Mouse (Mus musculus) embryonic facial prominence, embryonic 14.5 days (tissue): ENCODE measurements at regions not wholly inside any gene's neighbourhood (a gene's known extent, or its start where the extent isn't known, plus 50 kb on each side); places are given as distances from the start of the nearest gene placed in this dataset.

Experiments used
- ATAC-seq: fragments of 200-750 bp; cut with Nextera tagmentation; 2 replicates; pipeline ENCODE4 v1.8.0; 2017; ENCODE audit warnings: low read depth, moderate number of reproducible peaks, moderate TSS enrichment
- DNase-seq: peaks from one replicate; pipeline ENCODE4 v3.0.0-alpha.2; 2015; ENCODE audit warnings: low spot score
- H3K27ac ChIP-seq: fragments of 300-500 bp; sonication (generic); replicated peaks from 2 replicates; pipeline ENCODE4 v1.5.1; 2014; ENCODE audit warnings: low read depth, mild to moderate bottlenecking, low read length, moderate library complexity
- H3K27me3 ChIP-seq: fragments of 300-500 bp; sonication (generic); replicated peaks from 2 replicates; pipeline ENCODE4 v1.6.1; 2014; ENCODE audit warnings: low read length; ENCODE audit not compliant: control insufficient read depth, insufficient read depth
- H3K36me3 ChIP-seq: fragments of 300-500 bp; sonication (generic); 2 replicates; pipeline ENCODE4 v1.6.1; 2014; ENCODE audit warnings: low read length, mixed read lengths; ENCODE audit not compliant: control insufficient read depth, insufficient read depth
- H3K4me1 ChIP-seq: fragments of 300-500 bp; sonication (generic); 2 replicates; pipeline ENCODE4 v1.6.1; 2014; ENCODE audit warnings: antibody characterized with exemption, low read length; ENCODE audit not compliant: control insufficient read depth, insufficient read depth
- H3K4me2 ChIP-seq: fragments of 300-500 bp; sonication (generic); 2 replicates; pipeline ENCODE4 v1.6.1; 2014; ENCODE audit warnings: low read depth, mild to moderate bottlenecking, low read length, moderate library complexity, mixed read lengths
- H3K4me3 ChIP-seq: fragments of 300-500 bp; sonication (generic); 2 replicates; pipeline ENCODE4 v1.5.1; 2014; ENCODE audit warnings: low read depth, mild to moderate bottlenecking, low read length
- H3K9ac ChIP-seq: fragments of 300-500 bp; sonication (generic); 2 replicates; pipeline ENCODE4 v1.6.1; 2014; ENCODE audit warnings: low read depth, mild to moderate bottlenecking, low read length, moderate library complexity, mixed read lengths
- H3K9me3 ChIP-seq: fragments of 300-500 bp; sonication (generic); 2 replicates; pipeline ENCODE4 v1.6.1; 2016; ENCODE audit warnings: low read length; ENCODE audit not compliant: control insufficient read depth
- WGBS: fragments of 180-500 bp; shearing (Covaris S2); extraction: QIAGEN DNeasy Blood & Tissue Kit; methylation state at CpG from one replicate; pipeline ENCODE4 v1.1.7; 2014; 5-methylcytosine and 5-hydroxymethylcytosine counted together

GRCm38 (mm10) chr1:82038698-82039097, 194.2 kb upstream of the Gm9747 start:
- Histone ChIP-seq H3K4me3 (no peak overlapping the region), H3K27ac (no peak overlapping the region), H3K9ac (no peak overlapping the region), H3K27me3 (no peaks in the 10 kb centered on the region), H3K9me3 (no peaks in the 10 kb centered on the region), H3K4me1 (peaks cover 27% of the 10 kb centered on the region), H3K4me2 (no peak overlapping the region), H3K36me3 (no peaks in the 10 kb centered on the region)
- WGBS: 79% methylated on average over 1 of the region's 1 CpGs
- no peak for ATAC-seq
- DNase-seq: no peak

GRCm38 (mm10) chr1:82041286-82042050, 191.4 kb upstream of the Gm9747 start:
- no peak overlapping the region for H3K4me3 ChIP-seq
- H3K36me3 ChIP-seq: no peaks in the 10 kb centered on the region
- DNase-seq: peak; percentile 72
- peak overlapping the region; percentile 52 for H3K27ac ChIP-seq
- 0 out of 2 replicates have a peak, but pooled peaks have one; percentile 35 for ATAC-seq
- WGBS: 16% methylated on average over 3 of the region's 3 CpGs
- H3K9ac ChIP-seq: no peak overlapping the region
- H3K27me3 ChIP-seq: no peaks in the 10 kb centered on the region
- peak overlapping the region; percentile 10; the same call in 1 of the 2 replicates for H3K4me2 ChIP-seq
- no peaks in the 10 kb centered on the region for H3K9me3 ChIP-seq
- H3K4me1 ChIP-seq: peaks cover 27% of the 10 kb centered on the region

DNA sequence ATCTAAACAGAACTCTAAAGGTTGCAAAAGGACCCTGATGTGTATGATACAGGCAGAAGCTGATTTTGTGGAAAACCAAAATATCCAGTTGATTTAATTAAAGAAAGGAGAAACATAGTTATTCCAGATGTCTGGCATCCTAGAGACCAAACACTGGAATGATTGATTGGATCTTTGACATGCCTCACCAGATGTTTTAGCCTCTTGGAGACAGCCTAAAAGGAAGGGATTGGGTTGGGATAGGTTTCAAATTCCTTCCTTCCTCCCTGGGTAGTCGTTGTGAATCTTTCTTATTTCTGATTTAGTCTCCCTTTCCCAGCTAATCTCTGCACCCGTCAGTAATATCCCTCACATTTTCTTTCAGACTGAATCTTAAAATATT, 190.9 kb upstream of the Gm9747 start:
- WGBS: 9% methylated on average over 2 of the region's 2 CpGs
- peak; percentile 73 for DNase-seq
- ATAC-seq: 0 out of 2 replicates have a peak, but pooled peaks have one; percentile 51

DNA sequence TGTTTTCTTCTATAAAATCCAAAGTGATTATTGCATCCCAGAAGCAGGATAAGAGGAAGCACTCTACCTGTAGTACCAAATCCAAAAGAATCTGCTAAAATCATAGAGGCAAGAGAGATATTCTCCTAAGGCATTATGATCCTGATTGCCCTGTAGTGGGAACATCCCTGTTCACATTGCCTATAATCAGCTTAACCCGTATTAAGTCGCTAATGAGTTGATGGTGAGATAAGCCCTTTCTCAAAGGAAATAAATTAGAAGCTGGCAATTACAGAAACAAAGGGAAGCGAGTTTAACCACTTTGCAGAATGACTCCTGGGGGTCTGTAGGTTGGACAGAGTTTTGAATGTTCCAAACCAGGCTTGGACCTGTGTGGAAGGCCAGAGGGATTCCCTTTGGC, 190.4 kb upstream of the Gm9747 start:
- no peak for DNase-seq
- H3K4me1 ChIP-seq: peaks cover 27% of the 10 kb centered on the region
- H3K9ac ChIP-seq: no peak overlapping the region
- no peak overlapping the region for H3K4me3 ChIP-seq
- WGBS: 31% methylated on average over 3 of the region's 3 CpGs
- H3K4me2 ChIP-seq: no peak overlapping the region
- no peaks in the 10 kb centered on the region for H3K36me3 ChIP-seq
- H3K27me3 ChIP-seq: no peaks in the 10 kb centered on the region
- H3K9me3 ChIP-seq: no peaks in the 10 kb centered on the region
- H3K27ac ChIP-seq: no peak overlapping the region
- ATAC-seq: no peak

More for the DNA sequence above, 190.9 kb upstream of the Gm9747 start:
- peak overlapping the region; percentile 10; the same call in 1 of the 2 replicates for H3K4me2 ChIP-seq
- no peaks in the 10 kb centered on the region for H3K27me3 ChIP-seq
- no peaks in the 10 kb centered on the region for H3K36me3 ChIP-seq
- no peak overlapping the region for H3K4me3 ChIP-seq
- H3K27ac ChIP-seq: peak overlapping the region; percentile 52; the same call in 1 of the 2 replicates
- H3K9ac ChIP-seq: no peak overlapping the region
- no peaks in the 10 kb centered on the region for H3K9me3 ChIP-seq
- H3K4me1 ChIP-seq: peaks cover 27% of the 10 kb centered on the region

- 80% methylated on average over 6 of the region's 6 CpGs for WGBS
- ATAC-seq (no peak), DNase-seq (no peak)
Measured at GRCm38 (mm10) chr1:82066291-82066690, 166.6 kb upstream of the Gm9747 start.

DNA sequence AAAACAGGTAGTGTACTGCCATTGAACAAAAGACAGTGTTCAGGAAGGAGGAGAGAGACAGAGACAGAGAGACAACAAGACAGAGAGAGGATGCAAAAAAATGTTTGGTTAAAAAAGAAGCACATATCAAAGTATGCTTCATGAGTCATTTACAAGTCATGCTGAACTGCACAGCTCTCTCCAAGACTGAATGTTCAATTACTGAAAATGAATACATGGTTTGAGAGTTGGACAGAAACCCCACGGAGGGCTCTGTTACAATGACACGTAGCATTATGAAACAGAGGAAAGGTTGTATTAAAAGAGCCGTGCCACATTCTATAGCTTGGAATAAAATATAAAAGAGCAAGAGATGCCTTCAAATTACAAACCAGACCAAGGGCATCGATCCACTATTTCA, 164.3 kb upstream of the Gm9747 start:
- Histone ChIP-seq H3K9ac (no peak overlapping the region), H3K27ac (no peak overlapping the region), H3K27me3 (no peaks in the 10 kb centered on the region), H3K9me3 (no peaks in the 10 kb centered on the region), H3K4me2 (no peak overlapping the region), H3K4me3 (no peak overlapping the region), H3K4me1 (no peaks in the 10 kb centered on the region), H3K36me3 (no peaks in the 10 kb centered on the region)
- ATAC-seq (no peak), DNase-seq (no peak)
- 76% methylated on average over 4 of the region's 4 CpGs for WGBS

More at GRCm38 (mm10) chr1:82066291-82066690, 166.6 kb upstream of the Gm9747 start:
- Histone ChIP-seq H3K27me3 (no peaks in the 10 kb centered on the region), H3K36me3 (no peaks in the 10 kb centered on the region), H3K4me3 (no peak overlapping the region), H3K27ac (no peak overlapping the region), H3K4me1 (no peaks in the 10 kb centered on the region), H3K9ac (no peak overlapping the region), H3K9me3 (no peaks in the 10 kb centered on the region), H3K4me2 (no peak overlapping the region)

- 63% methylated on average over 9 of the region's 9 CpGs for WGBS
- H3K4me1 ChIP-seq: no peaks in the 10 kb centered on the region
- DNase-seq: no peak
- no peak overlapping the region for H3K27ac ChIP-seq
- H3K4me3 ChIP-seq: no peak overlapping the region
- H3K36me3 ChIP-seq: no peaks in the 10 kb centered on the region
- no peaks in the 10 kb centered on the region for H3K27me3 ChIP-seq
- no peak overlapping the region for H3K4me2 ChIP-seq
- ATAC-seq: no peak
- no peak overlapping the region for H3K9ac ChIP-seq
- no peaks in the 10 kb centered on the region for H3K9me3 ChIP-seq
Measured at GRCm38 (mm10) chr1:82070181-82071109, 162.5 kb upstream of the Gm9747 start.

GRCm38 (mm10) chr1:82089136-82089839, 143.6 kb upstream of the Gm9747 start:
- no peaks in the 10 kb centered on the region for H3K9me3 ChIP-seq
- 77% methylated on average over 6 of the region's 6 CpGs for WGBS

More at GRCm38 (mm10) chr1:82089136-82089839, 143.6 kb upstream of the Gm9747 start:
- no peak overlapping the region for H3K9ac ChIP-seq
- no peak overlapping the region for H3K27ac ChIP-seq
- H3K36me3 ChIP-seq: no peaks in the 10 kb centered on the region
- no peaks in the 10 kb centered on the region for H3K4me1 ChIP-seq
- H3K27me3 ChIP-seq: no peaks in the 10 kb centered on the region
- no peak overlapping the region for H3K4me3 ChIP-seq
- DNase-seq (no peak), ATAC-seq (no peak)
- no peak overlapping the region for H3K4me2 ChIP-seq
